Mouse (Mus musculus) adipose tissue, adult 10 weeks (tissue): ENCODE data around the gene D430042O09Rik. TPM values are rescaled to one million over a fixed set of nuclear protein-coding genes. Genes with fewer than 3 reads are reported as not detected.

ENCODE experiments used
- polyA plus RNA-seq: library from polyadenylated mRNA; stranded (reverse); fragments of 350-450 nt; fragmentation: Illumina TruSeq; extraction: RNeasy Lipid Tissue Mini Kit (QIAGEN cat#74804); gene quantifications from one replicate; pipeline ENCODE4 v1.2.3, GENCODE M21; 2014; ENCODE audit warnings: low read depth, low replicate concordance

The D430042O09Rik gene
- 11.4 TPM for polyA plus RNA-seq

GRCm38 (mm10) chr7:125707593-125708022, at the start of gene D430042O09Rik, which contains the start of gene Gtf3c1:
D430042O09Rik (plus strand) TSS chr7:125707888.
Gtf3c1 (minus strand) TSS chr7:125707780.

Other genes starting within 250 kb of the D430042O09Rik start
- gene Nsmce1, start 216.3 kb upstream of the D430042O09Rik start, polyA plus RNA-seq, result 40.6 TPM
- 41.0 TPM for gene Il4ra, start 155.8 kb upstream of the D430042O09Rik start, polyA plus RNA-seq
- gene Il21r, start 104.5 kb upstream of the D430042O09Rik start, polyA plus RNA-seq, result 1.8 TPM
- 24.2 TPM for gene Gtf3c1, start 108 bp upstream of the D430042O09Rik start, polyA plus RNA-seq